Mouse (Mus musculus): ENCODE measurements around the gene Kdm5b.

DNA sequence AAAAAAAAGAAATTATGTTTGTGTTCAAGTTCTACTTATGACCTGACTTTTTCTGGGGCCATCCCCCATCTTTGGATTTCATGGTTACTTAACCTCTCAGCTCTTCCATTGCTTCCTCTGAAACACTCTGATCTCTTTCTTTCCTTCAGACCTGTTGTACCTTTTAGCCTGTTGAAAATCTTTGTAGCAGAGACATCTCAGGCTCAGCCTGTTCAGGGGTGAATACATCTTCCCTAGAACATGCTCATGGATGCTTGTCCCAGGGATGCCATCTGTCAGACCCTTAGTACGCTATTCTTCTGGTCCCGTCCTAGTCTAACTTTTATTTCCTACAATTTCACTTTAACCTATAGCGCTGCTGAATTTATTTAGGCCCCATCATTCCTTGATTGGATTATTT is 745 bp upstream of the Kdm5b start:
- no peak for TF ChIP-seq CTCF (IDR thresholded peaks at IDR 0.05; ENCODE audit: low read depth)
- TF ChIP-seq EP300 (optimal IDR thresholded peaks at IDR 0.05): no peak
